Mouse (Mus musculus) lung, embryonic 14.5 days (tissue): ENCODE measurements at regions not wholly inside any gene's neighbourhood (a gene's known extent, or its start where the extent isn't known, plus 50 kb on each side); places are given as distances from the start of the nearest gene placed in this dataset.
A peak's percentile ranks its signal among the peaks of the same experiment; 100 is the strongest.

ENCODE experiments used
- ATAC-seq: fragments of 200-750 bp; cut with Nextera tagmentation; 2 replicates; pipeline ENCODE4 v1.8.0; 2017; ENCODE audit warnings: mild to moderate bottlenecking, moderate TSS enrichment, moderate library complexity; ENCODE audit not compliant: insufficient read depth
- DNase-seq: peaks from one replicate; pipeline ENCODE4 v3.0.0-alpha.2; 2015
- H3K27ac ChIP-seq: fragments of 300-500 bp; sonication (generic); 2 replicates; pipeline ENCODE4 v1.5.1; 2014; ENCODE audit warnings: low read depth, mild to moderate bottlenecking, moderate library complexity
- H3K27me3 ChIP-seq: fragments of 300-500 bp; sonication (generic); 2 replicates; pipeline ENCODE4 v1.6.1; 2014; ENCODE audit warnings: low read length, control low read depth; ENCODE audit not compliant: insufficient read depth
- H3K36me3 ChIP-seq: fragments of 300-500 bp; sonication (generic); 2 replicates; pipeline ENCODE4 v1.6.1; 2014; ENCODE audit warnings: control low read depth; ENCODE audit not compliant: insufficient read depth
- H3K4me1 ChIP-seq: fragments of 300-500 bp; sonication (generic); 2 replicates; pipeline ENCODE4 v1.6.1; 2014; ENCODE audit warnings: antibody characterized with exemption, control low read depth; ENCODE audit not compliant: insufficient read depth
- H3K4me2 ChIP-seq: fragments of 300-500 bp; sonication (generic); 2 replicates; pipeline ENCODE4 v1.6.1; 2014; ENCODE audit warnings: mild to moderate bottlenecking
- H3K4me3 ChIP-seq: fragments of 300-500 bp; sonication (generic); 2 replicates; pipeline ENCODE4 v1.5.1; 2014; ENCODE audit warnings: low read depth, low read length
- H3K9ac ChIP-seq: fragments of 300-500 bp; sonication (generic); 2 replicates; pipeline ENCODE4 v1.6.1; 2014
- H3K9me3 ChIP-seq: fragments of 300-500 bp; sonication (generic); 2 replicates; pipeline ENCODE4 v1.6.1; 2016; ENCODE audit warnings: low read depth, low read length, control low read depth
- CTCF ChIP-seq: IDR thresholded peaks from 2 replicates; pipeline ENCODE4 v1.5.1; 2016; ENCODE audit warnings: antibody characterized with exemption, low read depth
- WGBS: fragments of 180-500 bp; shearing (Covaris S2); extraction: QIAGEN DNeasy Blood & Tissue Kit; methylation state at CpG from one replicate; pipeline ENCODE4 v1.1.7; 2014; 5-methylcytosine and 5-hydroxymethylcytosine counted together

GRCm38 (mm10) chr4:50675576-50675975 is 540.9 kb upstream of the Cylc2 start:
- WGBS, result 58% methylated on average over 2 of the region's 2 CpGs
- TF ChIP-seq CTCF, result no peak; the same call in 1 of the 2 replicates
- ATAC-seq (no peak), DNase-seq (peak; percentile 2)
- H3K4me3 ChIP-seq, result no peak overlapping the region
- no peak overlapping the region for H3K27ac ChIP-seq
- H3K4me1 ChIP-seq, result no peaks in the 10 kb centered on the region
- H3K27me3 ChIP-seq, result no peaks in the 10 kb centered on the region
- no peak overlapping the region for H3K4me2 ChIP-seq
- no peaks in the 10 kb centered on the region for H3K36me3 ChIP-seq
- no peak overlapping the region for H3K9ac ChIP-seq
- H3K9me3 ChIP-seq, result no peaks in the 10 kb centered on the region

GRCm38 (mm10) chr4:50686019-50686418 is 530.5 kb upstream of the Cylc2 start:
- no peak for TF ChIP-seq CTCF
- ATAC-seq (no peak), DNase-seq (no peak)
- 83% methylated on average over 2 of the region's 2 CpGs for WGBS
- Histone ChIP-seq H3K27ac (no peak overlapping the region), H3K36me3 (no peaks in the 10 kb centered on the region), H3K4me1 (no peaks in the 10 kb centered on the region), H3K9me3 (no peaks in the 10 kb centered on the region), H3K27me3 (no peaks in the 10 kb centered on the region), H3K4me3 (no peak overlapping the region), H3K4me2 (no peak overlapping the region), H3K9ac (no peak overlapping the region)
